Mouse (Mus musculus) bone marrow macrophage, adult 2 months (primary cell): ENCODE results near the gene Trpc1.

ENCODE experiments used
- CTCF ChIP-seq: IDR thresholded peaks from 2 replicates; pipeline ENCODE4 v1.5.1; 2012; ENCODE audit warnings: low read depth, mild to moderate bottlenecking, low read length, moderate library complexity
- POLR2A ChIP-seq: IDR thresholded peaks from 2 replicates; pipeline ENCODE4 v1.6.1; 2012; ENCODE audit warnings: mild to moderate bottlenecking, low read depth, low read length, borderline replicate concordance

- TF ChIP-seq POLR2A (no peak), CTCF (no peak)
Measured at GRCm38 (mm10) chr9:95692823-95693222, 57.4 kb downstream of the Trpc1 start.
